Mouse (Mus musculus) bone marrow, adult 2 months (tissue): ENCODE results near the gene Shc2.

Source experiments
- CTCF ChIP-seq: fragments of 200-500 bp; IDR thresholded peaks from 2 replicates; pipeline ENCODE4 v1.5.1; 2011; ENCODE audit warnings: low read length, control low read depth; ENCODE audit not compliant: control insufficient read depth, insufficient read depth
- POLR2A ChIP-seq: fragments of 200-500 bp; IDR thresholded peaks from 2 replicates; pipeline ENCODE4 v1.6.1; 2011; ENCODE audit warnings: low read depth, mild to moderate bottlenecking, control low read depth, low read length, borderline replicate concordance; ENCODE audit not compliant: control insufficient read depth

GRCm38 (mm10) chr10:79684770-79685600 is 47.3 kb upstream of the Shc2 start:
- TF ChIP-seq CTCF (no peak), POLR2A (no peak)
